Mouse (Mus musculus) brain, embryonic 14.5 days (tissue): ENCODE results near the gene Prkab1.

ENCODE experiments used
- CTCF ChIP-seq: fragments of 200-500 bp; IDR thresholded peaks from 2 replicates; pipeline ENCODE4 v1.5.1; 2012; ENCODE audit warnings: inconsistent platforms, mild to moderate bottlenecking, moderate library complexity, borderline replicate concordance; ENCODE audit not compliant: insufficient read depth, insufficient read length; ENCODE audit errors: extremely low read depth
- POLR2A ChIP-seq: fragments of 200-500 bp; IDR thresholded peaks from 2 replicates; pipeline ENCODE4 v1.6.1; 2012; ENCODE audit warnings: mild to moderate bottlenecking, inconsistent platforms, borderline replicate concordance; ENCODE audit not compliant: poor library complexity, insufficient read depth, insufficient read length, severe bottlenecking; ENCODE audit errors: extremely low read depth

DNA sequence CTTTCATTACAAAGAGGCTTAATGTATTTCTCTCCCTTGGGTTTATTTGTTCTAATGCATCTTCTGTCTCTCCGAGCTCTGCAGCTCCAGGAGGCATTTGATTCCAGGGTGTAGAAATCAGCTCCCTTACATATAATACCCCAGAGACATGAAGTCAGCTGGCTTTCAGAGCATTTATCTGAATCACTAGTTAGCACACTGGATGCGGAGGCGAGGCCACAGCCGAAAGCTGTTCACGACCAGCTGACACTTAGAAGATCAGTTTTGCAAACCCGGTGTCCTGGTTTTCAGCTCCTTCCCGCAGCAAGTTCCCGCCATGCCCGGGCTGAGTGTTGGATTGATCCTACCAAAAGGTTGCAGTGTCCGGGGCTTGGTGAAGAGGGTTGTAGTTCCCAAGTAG is 20.0 kb downstream of the Prkab1 start:
- TF ChIP-seq CTCF (no peak), POLR2A (no peak)
